Mouse (Mus musculus) left cerebral cortex, adult 11 months (tissue): ENCODE measurements around the gene Pcx.

Experiments used
- DNase-seq: peaks from one replicate; pipeline ENCODE4 v3.0.0; 2022; ENCODE audit warnings: low spot score

Gene Pcx

DNA sequence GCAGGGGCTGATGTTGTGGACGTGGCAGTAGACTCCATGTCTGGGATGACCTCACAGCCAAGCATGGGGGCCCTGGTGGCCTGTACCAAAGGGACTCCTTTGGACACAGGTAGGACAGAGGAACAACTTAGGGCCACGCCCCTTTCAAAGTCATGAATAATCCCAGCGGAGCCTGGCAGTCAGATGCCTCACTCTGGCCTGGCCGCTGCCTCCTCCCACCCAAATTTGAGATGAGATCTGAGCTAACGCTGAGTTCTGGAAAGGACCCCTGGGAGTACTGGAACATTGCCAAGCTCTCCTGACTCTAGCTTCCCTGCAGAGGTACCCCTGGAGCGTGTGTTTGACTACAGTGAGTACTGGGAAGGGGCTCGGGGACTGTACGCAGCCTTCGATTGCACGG is 109.2 kb downstream of the Pcx start:
- no peak for DNase-seq

DNA sequence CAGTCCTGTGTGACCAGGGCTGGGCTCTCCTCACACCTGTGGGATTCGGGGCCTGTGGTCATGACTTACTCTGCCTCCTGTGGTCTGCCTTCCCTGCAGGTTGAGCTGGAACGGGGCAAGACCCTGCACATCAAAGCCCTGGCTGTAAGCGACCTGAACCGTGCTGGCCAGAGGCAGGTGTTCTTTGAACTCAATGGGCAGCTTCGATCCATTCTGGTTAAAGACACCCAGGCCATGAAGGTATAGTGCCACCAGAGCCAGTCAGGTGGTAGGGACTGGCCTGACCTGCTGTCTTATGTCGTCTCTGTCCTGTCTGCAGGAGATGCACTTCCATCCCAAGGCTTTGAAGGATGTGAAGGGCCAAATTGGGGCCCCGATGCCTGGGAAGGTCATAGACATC is 110.4 kb downstream of the Pcx start:
- DNase-seq: no peak

DNA sequence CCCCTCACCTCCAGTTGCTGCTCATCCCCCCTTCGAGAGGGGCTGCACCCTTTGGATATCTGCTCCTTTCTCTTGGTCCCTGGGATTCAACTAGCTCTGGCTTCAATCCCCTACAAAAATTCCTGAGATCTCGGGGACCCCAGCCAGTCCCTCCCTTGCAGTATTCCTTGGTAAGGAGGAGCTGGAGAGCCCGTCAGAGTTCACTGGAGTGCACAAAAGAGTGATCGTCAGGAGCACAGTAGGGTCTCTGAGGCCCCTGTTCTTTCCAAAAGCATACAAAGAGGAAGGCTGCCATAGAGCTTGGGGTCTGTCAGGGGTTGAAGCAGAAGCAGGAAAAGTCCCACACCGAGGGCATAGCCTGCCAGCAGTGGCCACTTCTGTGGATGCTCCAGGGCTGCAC is 112.5 kb downstream of the Pcx start:
- DNase-seq: no peak

DNA sequence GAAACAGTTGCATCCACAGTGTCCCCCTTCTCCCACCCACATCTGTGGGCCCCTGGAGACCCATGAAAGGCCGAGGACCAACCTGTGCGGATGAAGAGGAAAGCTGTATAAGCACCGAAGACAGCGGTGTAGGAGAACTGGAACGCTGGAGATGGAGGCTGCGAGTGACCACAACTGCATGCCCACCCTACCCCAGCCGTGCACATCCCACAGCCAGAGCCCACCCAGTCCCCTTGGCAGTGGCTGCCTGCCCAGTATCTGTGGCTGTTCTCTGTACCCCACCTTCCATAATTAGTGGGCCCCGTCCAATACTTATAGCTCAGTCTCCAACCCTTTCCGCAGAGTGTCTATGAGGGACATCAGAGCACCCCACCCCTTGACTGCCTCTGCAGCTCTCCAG is 113.1 kb downstream of the Pcx start:
- DNase-seq: no peak

- no peak for DNase-seq
Observed at GRCm38 (mm10) chr19:4624006-4624405, 113.7 kb downstream of the Pcx start.

GRCm38 (mm10) chr19:4624406-4625178 is 114.3 kb downstream of the Pcx start:
- DNase-seq: no peak

DNA sequence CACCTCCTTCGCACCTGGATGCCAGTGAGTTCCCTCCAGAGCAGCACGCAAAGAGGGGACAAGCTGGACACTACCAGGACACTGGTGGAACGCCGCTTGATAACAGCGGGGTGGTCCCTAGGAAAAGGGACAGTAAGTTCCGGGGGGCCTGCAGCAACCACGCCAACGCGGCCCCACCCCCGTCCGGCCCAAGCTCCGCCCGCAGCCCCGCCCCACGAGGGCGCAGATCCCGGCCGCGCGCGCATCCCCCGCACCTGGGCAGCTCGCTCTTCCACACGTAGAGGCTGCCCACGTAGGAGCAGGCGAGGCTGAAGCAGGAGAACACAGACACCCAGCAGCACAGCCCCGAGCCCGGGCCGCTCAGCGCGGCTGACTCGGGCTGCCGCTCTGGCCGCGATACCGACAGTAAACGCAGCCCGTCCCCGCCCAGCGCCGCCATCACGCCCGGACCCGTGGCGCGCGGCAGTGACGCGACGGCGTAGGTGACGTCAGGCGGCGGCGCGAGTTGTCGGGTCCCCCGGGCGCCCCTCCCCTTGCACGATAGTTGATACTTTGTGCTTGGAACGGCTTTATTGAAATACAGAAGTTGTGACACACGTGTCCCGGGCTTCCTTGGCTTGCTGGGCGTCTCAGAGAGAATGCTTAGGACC is 115.0 kb downstream of the Pcx start, which contains the start of gene Rce1:
Gene Rce1 (minus strand): TSS at position 463 of the 650 bp plus-strand sequence.
- peak; percentile 81 for DNase-seq

DNA sequence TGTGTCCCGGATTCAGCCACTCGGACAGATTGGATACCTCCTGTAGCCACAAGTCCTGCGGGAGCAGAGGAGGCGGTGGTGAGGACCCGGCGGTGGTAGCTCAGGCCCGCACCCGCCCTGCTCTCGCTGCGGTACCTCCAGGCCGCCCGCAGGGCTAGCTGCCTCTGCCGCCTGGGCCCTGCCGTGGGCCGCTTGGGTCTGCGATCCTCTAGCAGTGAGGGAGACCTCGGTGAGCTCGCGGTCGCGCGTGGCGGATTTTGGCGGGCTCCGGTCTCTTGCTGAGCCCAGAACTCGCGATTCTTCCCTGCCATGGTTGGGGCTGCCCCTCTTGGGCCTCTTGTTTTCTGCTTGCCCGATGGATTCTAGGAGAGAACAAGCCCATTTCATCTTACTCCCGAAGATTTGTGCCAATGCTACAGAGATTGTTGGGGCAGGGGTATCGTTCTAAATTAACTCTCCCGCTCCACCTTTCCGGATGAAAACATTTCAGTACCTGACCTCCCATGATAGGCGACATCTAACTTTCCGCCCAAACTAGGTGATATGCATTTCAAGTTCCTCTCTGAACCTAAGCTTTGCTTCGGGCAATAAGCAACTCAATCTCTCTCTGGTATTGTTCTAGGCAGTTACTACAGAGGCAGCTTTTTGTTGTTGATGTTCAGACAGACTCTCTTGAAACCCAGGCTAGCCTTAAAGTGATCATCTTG is 115.7 kb downstream of the Pcx start:
- no peak for DNase-seq

DNA sequence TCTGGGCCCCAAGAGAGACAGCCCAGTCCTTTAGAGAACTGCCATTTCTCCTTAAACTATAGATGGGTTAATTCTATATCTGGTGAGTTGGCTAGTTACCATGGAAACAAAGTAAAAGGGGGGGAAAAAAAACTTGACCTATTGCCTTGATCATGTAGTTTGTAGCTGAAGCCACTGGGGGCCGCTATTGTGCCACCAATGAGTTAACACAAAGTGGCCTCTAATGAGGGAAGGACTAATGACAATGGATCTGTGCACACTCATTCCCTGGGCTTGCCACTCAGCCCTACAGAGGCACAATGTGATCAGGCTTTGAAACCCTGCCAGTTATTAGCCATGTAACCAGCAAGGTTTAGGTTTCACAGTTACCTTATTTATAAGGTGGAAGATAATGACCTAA is 118.5 kb downstream of the Pcx start:
- no peak for DNase-seq

DNA sequence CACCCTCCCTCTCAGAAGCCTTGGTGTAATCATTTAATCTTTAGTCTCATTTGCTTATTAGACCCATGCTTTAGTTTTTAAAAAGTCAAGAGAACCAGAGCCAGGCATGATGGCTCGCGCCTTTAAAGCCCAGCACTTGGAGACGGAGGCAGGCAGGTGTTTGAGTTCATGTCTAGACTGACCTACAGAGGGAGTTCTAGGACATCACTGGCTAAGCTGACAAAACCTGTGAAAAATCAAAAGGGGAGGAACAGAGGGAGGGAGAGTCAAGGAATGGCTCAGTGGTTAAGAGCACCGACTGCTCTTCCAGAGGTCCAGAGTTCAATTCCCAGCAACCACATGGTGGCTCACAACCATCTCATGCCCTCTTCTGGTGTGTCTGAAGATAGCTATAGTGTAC is 125.7 kb downstream of the Pcx start:
- DNase-seq: no peak

DNA sequence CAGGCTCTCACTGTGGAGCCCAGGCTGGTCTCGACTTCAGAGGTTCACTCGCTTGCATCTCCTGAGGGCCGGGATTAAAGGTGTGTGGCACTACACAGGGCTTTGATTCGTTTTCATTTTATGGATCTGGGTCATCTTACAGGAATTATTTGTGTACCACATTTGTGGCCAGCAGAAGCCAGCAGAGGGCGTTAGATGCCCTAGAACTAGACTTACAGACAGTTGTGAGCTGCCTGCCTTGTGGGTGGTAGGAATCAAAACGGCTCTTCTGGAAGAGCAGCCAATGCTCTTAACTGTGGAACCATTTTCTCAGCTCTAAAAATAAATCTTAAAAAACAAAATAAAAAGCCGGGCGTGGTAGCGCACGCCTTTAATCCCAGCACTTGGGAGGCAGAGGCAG is 134.0 kb downstream of the Pcx start:
- peak; percentile 61 for DNase-seq

DNA sequence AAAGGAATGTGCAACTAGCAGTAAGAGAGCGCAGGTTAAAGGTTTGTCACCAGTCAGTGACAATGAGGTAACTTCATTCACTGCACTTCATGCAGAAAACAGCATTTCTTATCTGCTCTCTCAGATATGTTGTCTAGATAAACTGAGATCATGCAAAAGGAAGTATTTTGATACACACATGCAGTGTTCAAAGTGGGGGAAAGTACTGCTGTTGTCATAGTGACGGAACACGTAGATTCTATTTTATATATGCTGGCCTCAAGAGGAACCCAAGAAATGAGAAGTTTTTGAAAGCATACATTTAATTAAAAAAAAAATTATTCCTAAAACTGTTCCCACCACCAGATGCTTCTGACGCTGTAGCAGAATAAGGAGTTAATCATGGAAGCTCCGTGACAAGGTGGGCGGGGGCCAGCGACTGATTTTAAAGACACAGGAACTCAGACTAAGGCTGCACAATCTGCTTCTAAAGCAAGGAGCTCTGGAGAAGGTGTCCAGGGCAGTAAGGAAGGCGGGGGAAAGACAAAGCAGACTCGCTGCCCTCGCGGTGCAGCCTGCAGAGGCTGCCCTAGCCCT is 136.7 kb downstream of the Pcx start:
- DNase-seq: peak; percentile 31

- no peak for DNase-seq
Observed at GRCm38 (mm10) chr19:4658156-4658555, 147.9 kb downstream of the Pcx start.

- DNase-seq: no peak
Observed at GRCm38 (mm10) chr19:4666815-4667214, 156.5 kb downstream of the Pcx start.

- DNase-seq: no peak
Observed at GRCm38 (mm10) chr19:4670776-4671175, 160.5 kb downstream of the Pcx start.
